Mouse (Mus musculus): ENCODE data around the gene Thrsp.

- TF ChIP-seq CTCF (conservative IDR thresholded peaks at IDR 0.05; ENCODE audit: low read length) = no peak
- no peak for TF ChIP-seq POU5F1 (IDR thresholded peaks at IDR 0.05; ENCODE audit: borderline replicate concordance, low read length)
- no peak for TF ChIP-seq NANOG (IDR thresholded peaks at IDR 0.05; ENCODE audit: borderline replicate concordance, low read length)
Observed at GRCm38 (mm10) chr7:97418717-97419116, 1.2 kb upstream of the Thrsp start.

All from E14TG2a.4 (cell line).